Mouse (Mus musculus): ENCODE measurements around the gene Setd7.
A peak's percentile ranks its signal among the peaks of the same experiment; 100 is the strongest.
"Not testable (repeated sequence)": the region's sequence is repeated elsewhere in the genome, so short reads cannot be mapped to it uniquely, and the experiment has no call there.

The Setd7 gene

GRCm38 (mm10) chr3:51560511-51561108 is at the start of gene Setd7:
TSS of gene Setd7 (minus strand) at chr3:51560879.
- peak; percentile 73 for DNase-seq (ENCODE audit: low read depth, low spot score)
- H3K36me3 ChIP-seq (ENCODE audit: control insufficient read depth, insufficient read depth, low read length, poor library complexity, severe bottlenecking): no peaks in the 10 kb centered on the region
- no peaks in the 10 kb centered on the region for H3K27me3 ChIP-seq (ENCODE audit: control insufficient read depth, insufficient read depth, low read length, poor library complexity, severe bottlenecking)

DNA sequence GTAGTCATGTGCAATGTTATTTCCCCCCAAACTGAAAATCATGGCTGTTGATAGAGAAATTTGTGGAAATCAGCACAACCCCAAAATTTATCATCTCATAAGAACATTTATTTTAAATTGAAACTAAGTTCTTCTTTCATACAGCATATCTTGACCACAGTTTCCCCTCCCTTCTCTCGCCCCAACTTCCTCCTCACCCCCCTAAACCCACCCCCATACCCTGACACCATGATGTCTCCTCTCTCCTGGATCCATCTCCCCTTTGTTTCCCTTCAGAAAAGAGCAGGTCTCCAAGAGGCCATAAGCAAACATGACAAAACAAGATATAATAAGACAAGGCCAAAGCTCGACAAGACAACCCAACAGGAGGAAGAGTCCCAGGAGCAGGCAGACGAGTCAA is 43.8 kb upstream of the Setd7 start:
- no peak for DNase-seq (ENCODE audit: low read depth, low spot score)
- Histone ChIP-seq H3K36me3 (ENCODE audit: control insufficient read depth, insufficient read depth, low read length, poor library complexity, severe bottlenecking) (no peaks in the 10 kb centered on the region), H3K27me3 (ENCODE audit: control insufficient read depth, insufficient read depth, low read length, poor library complexity, severe bottlenecking) (no peaks in the 10 kb centered on the region)

- H3K36me3 ChIP-seq (ENCODE audit: control insufficient read depth, insufficient read depth, low read length, poor library complexity, severe bottlenecking): no peaks in the 10 kb centered on the region
- DNase-seq (ENCODE audit: low read depth, low spot score): peak; percentile 56
- H3K27me3 ChIP-seq (ENCODE audit: control insufficient read depth, insufficient read depth, low read length, poor library complexity, severe bottlenecking): no peaks in the 10 kb centered on the region
These were observed 43.1 kb upstream of the Setd7 start for GRCm38 (mm10) chr3:51603705-51604291.

DNA sequence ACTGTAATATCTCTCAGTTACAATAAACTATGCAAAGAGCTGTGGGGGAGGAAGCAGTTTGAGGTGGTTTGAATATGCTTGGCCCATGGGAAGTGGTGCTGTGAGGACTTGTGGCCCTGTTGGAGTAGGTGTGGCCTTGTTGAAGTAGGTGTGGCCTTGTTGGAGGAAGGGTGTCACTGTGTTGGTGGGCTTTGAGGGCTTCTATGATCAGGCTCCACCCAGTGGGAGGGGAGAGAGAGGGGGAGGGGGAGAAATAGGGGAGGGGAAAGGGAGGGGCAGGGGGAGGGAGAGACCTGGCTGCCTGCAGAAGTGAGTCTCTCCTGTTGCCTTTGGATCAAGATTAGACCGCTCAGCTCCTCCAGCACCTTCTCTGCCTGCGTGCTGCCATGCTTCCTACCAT is 40.8 kb upstream of the Setd7 start:
- Histone ChIP-seq H3K27me3 (ENCODE audit: control insufficient read depth, insufficient read depth, low read length, poor library complexity, severe bottlenecking) (no peaks in the 10 kb centered on the region), H3K36me3 (ENCODE audit: control insufficient read depth, insufficient read depth, low read length, poor library complexity, severe bottlenecking) (no peaks in the 10 kb centered on the region)
- no peak for DNase-seq (ENCODE audit: low read depth, low spot score)

- no peaks in the 10 kb centered on the region for H3K36me3 ChIP-seq (ENCODE audit: control insufficient read depth, insufficient read depth, low read length, poor library complexity, severe bottlenecking)
- no peak for DNase-seq (ENCODE audit: low read depth, low spot score)
- no peaks in the 10 kb centered on the region for H3K27me3 ChIP-seq (ENCODE audit: control insufficient read depth, insufficient read depth, low read length, poor library complexity, severe bottlenecking)
These were observed 40.0 kb upstream of the Setd7 start for GRCm38 (mm10) chr3:51600728-51601127.

DNA sequence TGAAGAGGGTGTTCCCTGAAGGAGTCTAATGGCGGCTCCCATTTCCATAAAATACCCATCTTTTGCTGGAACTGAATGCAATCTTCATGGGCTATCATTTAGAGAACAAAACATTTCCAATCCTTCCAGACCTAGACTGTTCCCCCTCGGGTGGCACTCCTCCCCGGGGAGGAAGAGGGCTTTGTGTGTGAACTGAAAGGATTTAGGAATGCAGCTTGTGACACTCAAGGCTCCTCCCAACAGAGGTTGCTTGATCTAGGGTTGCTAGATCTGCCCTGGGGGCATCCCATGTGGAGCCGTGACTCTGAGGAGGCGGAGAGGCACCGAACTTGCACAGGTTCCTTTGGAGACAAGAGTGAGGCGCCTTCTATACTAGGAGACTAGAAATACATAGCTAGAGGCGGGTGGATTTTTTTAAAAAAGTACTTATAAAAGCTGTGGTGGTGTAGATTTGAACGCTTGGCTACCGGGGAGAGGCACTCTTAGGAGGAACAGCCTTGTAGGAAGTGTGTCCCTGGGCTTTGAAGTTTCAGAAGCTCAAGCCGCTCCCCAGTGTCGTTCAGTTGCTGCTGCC is 38.5 kb upstream of the Setd7 start:
- H3K27me3 ChIP-seq (ENCODE audit: control insufficient read depth, insufficient read depth, low read length, poor library complexity, severe bottlenecking): no peaks in the 10 kb centered on the region
- no peak for DNase-seq (ENCODE audit: low read depth, low spot score)
- no peaks in the 10 kb centered on the region for H3K36me3 ChIP-seq (ENCODE audit: control insufficient read depth, insufficient read depth, low read length, poor library complexity, severe bottlenecking)

GRCm38 (mm10) chr3:51596538-51596937 is 35.9 kb upstream of the Setd7 start:
- no peak for DNase-seq (ENCODE audit: low read depth, low spot score)
- H3K27me3 ChIP-seq (ENCODE audit: control insufficient read depth, insufficient read depth, low read length, poor library complexity, severe bottlenecking): no peaks in the 10 kb centered on the region
- no peaks in the 10 kb centered on the region for H3K36me3 ChIP-seq (ENCODE audit: control insufficient read depth, insufficient read depth, low read length, poor library complexity, severe bottlenecking)

GRCm38 (mm10) chr3:51593506-51593905 is 32.8 kb upstream of the Setd7 start:
- no peak for DNase-seq (ENCODE audit: low read depth, low spot score)
- Histone ChIP-seq H3K36me3 (ENCODE audit: control insufficient read depth, insufficient read depth, low read length, poor library complexity, severe bottlenecking) (no peaks in the 10 kb centered on the region), H3K27me3 (ENCODE audit: control insufficient read depth, insufficient read depth, low read length, poor library complexity, severe bottlenecking) (no peaks in the 10 kb centered on the region)

DNA sequence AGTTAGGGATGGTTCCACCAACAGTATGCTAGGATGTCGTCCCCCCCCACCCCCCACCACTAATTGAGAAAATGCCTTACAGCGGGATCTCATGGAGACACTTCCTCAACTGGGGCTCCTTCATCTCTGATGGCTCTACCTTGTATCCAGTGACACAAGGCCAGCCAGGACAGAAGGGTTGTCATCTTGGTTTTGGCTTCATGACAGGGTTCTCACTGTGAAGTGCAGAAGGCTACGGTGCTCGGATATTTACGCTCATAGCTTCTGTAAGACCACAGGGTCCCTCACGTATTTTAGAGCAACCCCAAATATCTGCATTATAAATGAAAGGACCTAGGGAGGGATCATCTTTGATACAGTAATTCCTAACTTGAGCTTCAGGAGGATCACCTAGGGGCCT is 30.9 kb upstream of the Setd7 start:
- no peaks in the 10 kb centered on the region for H3K36me3 ChIP-seq (ENCODE audit: control insufficient read depth, insufficient read depth, low read length, poor library complexity, severe bottlenecking)
- no peak for DNase-seq (ENCODE audit: low read depth, low spot score)

GRCm38 (mm10) chr3:51590207-51590892 is 29.7 kb upstream of the Setd7 start:
- no peak for DNase-seq (ENCODE audit: low read depth, low spot score)
- Histone ChIP-seq H3K36me3 (ENCODE audit: control insufficient read depth, insufficient read depth, low read length, poor library complexity, severe bottlenecking) (no peaks in the 10 kb centered on the region), H3K27me3 (ENCODE audit: control insufficient read depth, insufficient read depth, low read length, poor library complexity, severe bottlenecking) (no peaks in the 10 kb centered on the region)

More for the DNA sequence above, 30.9 kb upstream of the Setd7 start:
- H3K27me3 ChIP-seq (ENCODE audit: control insufficient read depth, insufficient read depth, low read length, poor library complexity, severe bottlenecking): no peaks in the 10 kb centered on the region

DNA sequence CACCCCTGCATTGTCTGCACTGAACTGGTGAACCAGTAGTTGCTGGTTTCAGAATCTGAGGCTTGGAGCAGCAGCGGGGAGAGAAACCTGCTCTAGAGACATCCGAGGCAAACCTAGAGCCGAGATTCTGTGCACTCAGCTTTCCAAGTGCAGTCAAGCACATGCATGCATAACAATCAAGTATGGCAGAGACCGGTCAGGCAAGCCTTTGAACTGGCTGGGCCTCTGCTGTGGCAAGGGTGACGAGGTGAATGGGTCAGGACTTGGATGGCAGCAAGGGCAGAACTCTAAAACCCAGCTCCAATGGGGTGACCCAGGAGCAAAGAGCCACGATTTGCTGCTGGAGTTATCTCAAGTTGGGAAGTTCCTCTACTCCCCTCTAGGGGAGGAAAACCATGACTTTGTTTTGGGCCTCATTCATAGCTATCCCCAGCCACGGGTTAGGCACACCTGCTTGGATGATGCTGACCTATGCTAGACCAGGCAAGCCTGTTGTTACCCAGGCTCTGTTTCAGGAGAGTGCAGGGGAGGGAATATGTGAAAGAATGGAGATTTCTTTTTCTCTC is 27.1 kb upstream of the Setd7 start:
- Histone ChIP-seq H3K36me3 (ENCODE audit: control insufficient read depth, insufficient read depth, low read length, poor library complexity, severe bottlenecking) (no peaks in the 10 kb centered on the region), H3K27me3 (ENCODE audit: control insufficient read depth, insufficient read depth, low read length, poor library complexity, severe bottlenecking) (no peaks in the 10 kb centered on the region)
- peak; percentile 17 for DNase-seq (ENCODE audit: low read depth, low spot score)

DNA sequence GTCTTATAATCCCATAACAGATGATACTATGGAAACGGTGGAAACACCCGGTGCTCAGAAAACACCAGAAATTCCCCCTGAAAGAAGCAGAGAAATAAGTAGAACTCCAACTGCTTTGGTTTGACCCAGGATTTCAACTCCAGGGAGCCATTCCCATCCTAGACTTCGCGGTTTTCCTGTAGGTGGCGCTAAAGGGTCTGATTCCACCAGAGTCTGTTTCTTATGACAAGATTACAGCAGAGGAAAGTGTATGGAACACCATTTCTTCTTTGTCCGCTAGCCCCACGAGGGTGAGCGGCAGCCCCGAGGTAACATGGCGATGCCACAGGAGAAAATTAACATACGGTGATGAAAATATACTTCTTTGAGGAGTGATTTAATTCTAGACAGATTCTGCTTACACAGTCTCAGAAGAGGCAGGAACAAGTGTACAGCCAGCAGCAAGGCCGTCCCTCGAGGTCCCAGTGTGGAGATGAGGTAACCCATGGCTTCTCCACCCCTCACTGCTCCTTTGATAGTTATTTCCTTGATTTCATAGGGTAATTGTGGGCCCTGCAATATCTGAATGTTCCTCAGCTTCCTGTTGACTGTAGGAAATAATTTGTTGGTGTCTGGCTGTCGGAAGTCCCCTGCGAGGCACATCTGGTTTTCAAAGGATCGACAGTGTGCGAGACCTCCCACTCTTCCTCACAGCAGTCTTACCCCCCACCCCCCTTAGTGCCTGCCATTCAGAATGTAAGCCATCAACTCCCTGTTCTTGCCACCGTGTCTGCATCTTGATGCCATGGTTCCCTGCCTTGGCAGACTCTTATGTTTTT is 23.1 kb upstream of the Setd7 start:
- Histone ChIP-seq H3K27me3 (ENCODE audit: control insufficient read depth, insufficient read depth, low read length, poor library complexity, severe bottlenecking) (no peaks in the 10 kb centered on the region; the same call in 1 of the 2 replicates), H3K36me3 (ENCODE audit: control insufficient read depth, insufficient read depth, low read length, poor library complexity, severe bottlenecking) (no peaks in the 10 kb centered on the region)
- DNase-seq (ENCODE audit: low read depth, low spot score): peak; percentile 78

DNA sequence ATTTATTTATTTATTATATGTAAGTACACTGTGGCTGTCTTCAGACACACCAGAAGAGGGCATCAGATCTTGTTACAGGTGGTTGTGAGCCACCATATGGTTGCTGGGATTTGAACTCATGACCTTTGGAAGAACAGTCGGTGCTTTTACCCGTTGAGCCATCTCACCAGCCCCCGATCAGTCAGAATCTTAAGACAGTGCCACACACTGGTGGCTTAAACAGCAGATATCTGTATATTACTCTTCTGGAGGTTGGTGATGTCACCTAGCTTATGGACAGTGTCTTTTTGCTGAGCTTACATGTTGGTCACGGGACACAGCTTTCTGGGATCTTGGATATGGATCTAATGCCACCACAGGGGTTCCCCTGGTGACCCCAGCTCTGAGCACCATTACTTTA is 18.6 kb upstream of the Setd7 start:
- not testable (repeated sequence) for DNase-seq (ENCODE audit: low read depth, low spot score); H3K27me3 ChIP-seq (ENCODE audit: control insufficient read depth, insufficient read depth, low read length, poor library complexity, severe bottlenecking); H3K36me3 ChIP-seq (ENCODE audit: control insufficient read depth, insufficient read depth, low read length, poor library complexity, severe bottlenecking)
